Mouse (Mus musculus) spleen, adult 2 months (tissue): ENCODE measurements around the gene Tenm4. TPM values are rescaled to one million over a fixed set of nuclear protein-coding genes. Genes with fewer than 3 reads are reported as not detected.

Source experiments
- DNase-seq, 2 experiments: peaks; one replicate each; pipeline versions ENCODE4 v3.0.0 to v3.0.0-alpha.2; 2012 to 2021; ENCODE audit warnings: low spot score in 2 of 2, low read depth in 1 of 2
- H3K27ac ChIP-seq: fragments of 200-500 bp; 2 replicates; pipeline ENCODE4 v1.5.1; 2012; ENCODE audit warnings: low read length, inconsistent platforms; ENCODE audit not compliant: insufficient read depth
- H3K27me3 ChIP-seq: fragments of 200-500 bp; 2 replicates; pipeline ENCODE4 v1.6.1; 2012; ENCODE audit warnings: mild to moderate bottlenecking, moderate library complexity, low read length, inconsistent platforms; ENCODE audit not compliant: control insufficient read depth, insufficient read depth
- H3K36me3 ChIP-seq: fragments of 200-500 bp; 2 replicates; pipeline ENCODE4 v1.6.1; 2012; ENCODE audit warnings: mild to moderate bottlenecking, low read length, inconsistent platforms; ENCODE audit not compliant: control insufficient read depth, insufficient read depth
- H3K4me1 ChIP-seq: fragments of 200-500 bp; 2 replicates; pipeline ENCODE4 v1.6.1; 2011; ENCODE audit warnings: inconsistent platforms; ENCODE audit not compliant: control insufficient read depth, insufficient read depth, insufficient read length
- H3K4me3 ChIP-seq: fragments of 200-500 bp; 2 replicates; pipeline ENCODE4 v1.5.1; 2011; ENCODE audit warnings: mild to moderate bottlenecking, inconsistent platforms; ENCODE audit not compliant: insufficient read depth, insufficient read length; ENCODE audit errors: extremely low read depth
- CTCF ChIP-seq: fragments of 200-500 bp; IDR thresholded peaks from 2 replicates; pipeline ENCODE4 v1.5.1; 2011; ENCODE audit warnings: mild to moderate bottlenecking, inconsistent platforms; ENCODE audit not compliant: insufficient read depth, insufficient read length, insufficient replicate concordance; ENCODE audit errors: extremely low read depth
- POLR2A ChIP-seq: fragments of 200-500 bp; IDR thresholded peaks from 2 replicates; pipeline ENCODE4 v1.6.1; 2011; ENCODE audit warnings: low read depth, low read length, inconsistent platforms
- WGBS: fragments of 180-500 bp; shearing (Covaris S2); methylation state at CpG from one replicate; pipeline ENCODE4 v1.1.7; 2018; 5-methylcytosine and 5-hydroxymethylcytosine counted together
- polyA plus RNA-seq: library from polyadenylated mRNA; depleted of rRNA; stranded (reverse); fragments of >200 nt; gene quantifications from 2 replicates; pipeline ENCODE4 v1.2.3, GENCODE M21; 2012

Gene Tenm4
- polyA plus RNA-seq, 1 experiment, result 1.2 TPM

DNA sequence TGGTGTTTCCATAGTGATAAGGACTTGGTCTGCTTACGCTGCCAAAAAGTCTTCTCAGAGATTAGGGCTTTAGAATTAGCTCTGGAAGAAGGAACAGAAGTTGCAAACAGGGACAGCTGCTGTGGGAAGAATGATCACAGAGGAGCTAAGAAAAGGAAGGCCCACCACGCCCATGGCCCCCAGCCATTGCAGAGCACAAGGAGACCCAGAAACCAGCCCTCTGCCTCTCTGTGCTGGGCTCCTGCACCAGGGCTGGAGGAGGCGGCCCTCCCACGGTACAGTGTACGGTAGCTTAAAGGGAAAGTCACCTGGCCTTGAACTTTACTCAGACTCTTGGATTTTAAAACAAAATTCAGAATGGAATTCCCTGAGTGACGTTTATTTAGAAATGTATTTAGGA, 597.7 kb downstream of the Tenm4 start:
- no peak for DNase-seq
- Histone ChIP-seq H3K4me3 (no peak overlapping the region), H3K4me1 (no peaks in the 10 kb centered on the region), H3K27me3 (no peaks in the 10 kb centered on the region), H3K27ac (no peak overlapping the region), H3K36me3 (no peaks in the 10 kb centered on the region)
- 94% methylated on average over 6 of the region's 6 CpGs for WGBS
- TF ChIP-seq CTCF, result no peak
- TF ChIP-seq POLR2A, result no peak

DNA sequence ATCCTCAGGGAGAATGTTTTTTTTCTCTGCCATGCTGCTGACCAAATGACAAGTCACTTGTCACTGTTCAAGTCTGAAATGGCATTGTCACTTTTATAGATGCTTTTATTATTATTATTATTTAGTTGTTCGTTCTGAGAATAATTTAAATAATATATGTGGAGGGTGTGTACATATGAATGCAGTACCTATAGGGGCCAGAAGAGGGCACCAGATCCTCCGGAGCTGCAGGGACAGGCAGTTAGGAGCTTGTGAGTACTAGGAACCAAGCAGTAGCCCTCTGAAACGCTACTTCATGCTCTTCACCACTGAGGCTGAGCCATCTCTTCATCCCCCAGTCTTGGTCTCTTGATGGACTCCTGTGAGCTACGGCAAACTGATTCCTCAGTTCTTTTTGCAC, 598.7 kb downstream of the Tenm4 start:
- no peak for TF ChIP-seq POLR2A
- peak; percentile 22; the same call in 1 of the 2 replicates for TF ChIP-seq CTCF
- Histone ChIP-seq H3K27ac (no peak overlapping the region), H3K27me3 (no peaks in the 10 kb centered on the region), H3K4me3 (no peak overlapping the region), H3K4me1 (no peaks in the 10 kb centered on the region), H3K36me3 (no peaks in the 10 kb centered on the region)
- no peak for DNase-seq
- 70% methylated on average over 4 of the region's 4 CpGs for WGBS

DNA sequence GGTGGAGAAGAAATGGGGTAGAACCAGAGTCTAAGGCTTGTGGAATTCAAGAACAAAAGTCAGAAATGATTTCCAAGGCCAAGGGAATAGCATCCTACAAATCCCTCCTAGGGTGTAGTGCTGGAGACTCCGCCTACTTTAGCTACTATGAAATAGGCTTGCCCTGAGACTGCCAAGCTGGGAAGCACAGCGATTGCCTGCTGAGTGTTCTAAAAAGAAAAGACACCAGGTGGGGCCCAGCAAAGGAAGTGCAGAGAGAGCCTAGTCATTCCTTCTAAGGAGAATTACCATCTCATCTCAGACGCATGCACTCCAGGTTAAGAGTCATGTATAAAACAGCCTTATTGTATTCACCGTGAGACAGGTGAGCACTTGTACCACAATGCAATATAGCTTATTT, 601.9 kb downstream of the Tenm4 start:
- Histone ChIP-seq H3K4me3 (no peak overlapping the region), H3K27me3 (no peaks in the 10 kb centered on the region), H3K36me3 (no peaks in the 10 kb centered on the region), H3K27ac (no peak overlapping the region), H3K4me1 (no peaks in the 10 kb centered on the region)
- DNase-seq, result no peak
- 82% methylated on average over 4 of the region's 4 CpGs for WGBS
- no peak for TF ChIP-seq POLR2A
- TF ChIP-seq CTCF, result no peak

DNA sequence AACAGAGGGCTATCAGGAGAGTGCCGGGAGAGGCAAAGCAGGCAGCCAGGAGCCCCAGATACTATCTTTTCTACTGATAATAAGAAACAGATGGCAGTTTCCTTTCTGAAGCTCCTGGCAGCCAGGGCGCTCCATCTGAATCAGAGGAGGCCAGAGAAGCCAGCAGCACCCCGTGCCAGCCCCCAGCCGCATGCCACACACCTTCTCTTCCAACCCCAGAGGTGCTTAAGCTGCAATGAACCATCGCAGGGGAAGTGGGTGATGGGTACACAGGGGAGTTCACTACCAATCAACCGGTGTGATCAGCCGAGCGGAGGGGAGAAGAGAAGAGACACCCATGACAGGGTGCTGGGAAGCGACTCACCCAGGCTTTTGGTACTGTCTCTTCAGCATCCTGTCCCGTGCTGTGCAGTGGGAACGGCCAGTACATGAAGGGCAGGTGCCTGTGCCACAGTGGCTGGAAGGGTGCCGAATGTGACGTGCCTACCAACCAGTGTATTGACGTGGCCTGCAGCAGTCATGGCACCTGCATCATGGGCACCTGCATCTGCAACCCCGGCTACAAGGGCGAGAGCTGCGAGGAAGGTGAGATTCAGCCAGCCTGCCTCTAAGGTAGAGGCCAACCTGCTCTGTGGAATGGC, 602.7 kb downstream of the Tenm4 start:
- Histone ChIP-seq H3K36me3 (no peaks in the 10 kb centered on the region), H3K27ac (no peak overlapping the region), H3K27me3 (no peaks in the 10 kb centered on the region), H3K4me3 (no peak overlapping the region), H3K4me1 (no peaks in the 10 kb centered on the region)
- no peak for DNase-seq
- TF ChIP-seq CTCF (no peak), POLR2A (no peak)
- WGBS, result 86% methylated on average over 17 of the region's 17 CpGs

DNA sequence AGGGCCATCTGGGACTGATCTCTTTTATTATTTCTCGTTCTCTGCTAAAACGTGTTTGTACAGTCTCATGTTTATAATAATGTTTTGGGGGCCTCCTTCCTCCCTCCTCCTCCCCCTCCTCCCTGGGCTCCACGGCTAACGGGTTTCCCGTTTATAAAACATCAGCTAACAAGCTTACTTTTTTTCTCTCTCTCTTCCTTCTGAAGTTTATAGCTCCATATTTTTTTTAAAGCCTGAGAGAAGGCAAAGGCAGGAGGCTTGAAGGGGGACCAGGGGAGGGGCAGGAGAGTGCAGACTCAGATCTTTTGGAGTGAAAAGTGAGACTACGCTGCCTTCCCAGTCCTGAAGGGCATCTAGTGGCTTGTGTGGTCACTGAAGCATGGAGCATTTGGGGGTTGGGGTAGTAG, 604.0 kb downstream of the Tenm4 start:
- Histone ChIP-seq H3K4me3 (no peak overlapping the region), H3K36me3 (no peaks in the 10 kb centered on the region), H3K27ac (no peak overlapping the region), H3K27me3 (no peaks in the 10 kb centered on the region), H3K4me1 (no peaks in the 10 kb centered on the region)
- TF ChIP-seq CTCF (no peak), POLR2A (no peak)
- 44% methylated on average over 6 of the region's 6 CpGs for WGBS
- no peak for DNase-seq

DNA sequence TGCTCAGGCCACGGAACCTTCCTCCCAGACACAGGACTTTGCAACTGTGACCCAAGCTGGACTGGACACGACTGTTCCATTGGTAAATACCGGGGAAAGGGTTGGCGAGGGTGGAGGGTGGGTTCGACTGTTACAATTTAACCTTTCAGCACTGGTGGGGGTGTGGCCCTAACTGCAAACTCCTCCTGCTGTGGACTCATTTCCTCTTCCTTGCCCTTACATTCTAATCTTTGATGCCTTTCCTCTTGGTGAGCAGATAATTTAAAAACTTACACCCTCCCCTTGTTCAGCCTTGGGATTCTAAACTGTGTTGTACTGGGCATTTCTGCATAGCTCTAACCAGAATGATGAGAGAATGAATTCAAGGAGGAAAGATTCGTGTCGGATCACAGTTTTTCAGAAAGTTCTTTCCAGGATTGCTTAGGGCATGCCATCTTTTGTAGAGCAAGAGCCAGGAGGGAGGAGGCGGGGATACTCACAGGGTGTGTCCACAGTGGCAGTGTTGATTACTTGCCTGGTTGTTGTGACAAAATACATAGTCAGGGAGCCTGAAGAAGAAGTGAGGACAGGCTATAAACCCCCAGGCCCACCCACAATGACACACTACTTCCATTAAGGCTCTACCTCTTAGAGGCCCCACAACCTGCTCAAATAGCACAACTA, 607.0 kb downstream of the Tenm4 start:
- no peak overlapping the region for H3K4me3 ChIP-seq
- TF ChIP-seq POLR2A (no peak), CTCF (no peak)
- no peaks in the 10 kb centered on the region for H3K27me3 ChIP-seq
- no peak overlapping the region for H3K27ac ChIP-seq
- no peak for DNase-seq
- no peaks in the 10 kb centered on the region for H3K4me1 ChIP-seq
- H3K36me3 ChIP-seq, result no peaks in the 10 kb centered on the region
- 87% methylated on average over 8 of the region's 8 CpGs for WGBS

DNA sequence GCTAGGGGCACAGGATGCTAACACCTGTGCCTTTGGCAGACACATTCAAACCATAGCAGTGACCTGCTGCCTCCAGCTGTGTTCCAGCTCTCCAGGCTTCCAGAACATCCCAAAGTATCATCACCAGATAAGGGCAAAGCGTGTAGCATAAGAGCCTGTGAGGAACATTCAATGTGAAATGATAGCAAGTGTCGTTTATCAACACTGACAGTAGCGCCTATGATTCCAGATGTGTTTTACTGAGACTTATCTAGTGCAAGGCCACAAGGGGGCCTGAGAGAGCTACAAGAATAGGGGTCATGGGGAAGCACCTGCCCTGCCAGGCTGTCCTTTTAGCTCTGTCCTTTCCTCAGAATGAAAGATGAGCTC, 607.5 kb downstream of the Tenm4 start:
- no peak overlapping the region for H3K27ac ChIP-seq
- TF ChIP-seq POLR2A (no peak), CTCF (peak; percentile 39; the same call in 1 of the 2 replicates)
- no peak for DNase-seq
- H3K4me3 ChIP-seq, result no peak overlapping the region
- H3K27me3 ChIP-seq, result no peaks in the 10 kb centered on the region
- H3K36me3 ChIP-seq, result no peaks in the 10 kb centered on the region
- no peaks in the 10 kb centered on the region for H3K4me1 ChIP-seq
- 63% methylated on average over 3 of the region's 3 CpGs for WGBS
